Mouse (Mus musculus) C2C12 (cell line): ENCODE measurements around the gene Upp2. TPM values are rescaled to one million over a fixed set of nuclear protein-coding genes. Genes with fewer than 3 reads are reported as not detected.
A peak's percentile ranks its signal among the peaks of the same experiment; 100 is the strongest.

Experiments
- H3K27me3 ChIP-seq: one replicate; pipeline ENCODE4 v1.6.1; 2011; ENCODE audit not compliant: control insufficient read depth, insufficient read depth, insufficient read length
- H3K36me3 ChIP-seq: one replicate; pipeline ENCODE4 v1.6.1; 2011; ENCODE audit not compliant: control insufficient read depth, insufficient read depth
- H3K4me3 ChIP-seq: one replicate; pipeline ENCODE4 v1.5.1; 2011; ENCODE audit warnings: mild to moderate bottlenecking, control low read depth; ENCODE audit not compliant: poor library complexity, insufficient read depth, severe bottlenecking
- H3K79me2 ChIP-seq: one replicate; pipeline ENCODE4 v1.6.1; 2011; ENCODE audit not compliant: control insufficient read depth, insufficient read depth
- H3K79me3 ChIP-seq: one replicate; pipeline ENCODE4 v1.6.1; 2011; ENCODE audit warnings: low read depth, control low read depth
- H3ac ChIP-seq: one replicate; pipeline ENCODE3; 2011; ENCODE audit warnings: low read depth; ENCODE audit not compliant: control insufficient read depth, insufficient read length
- CEBPB ChIP-seq: IDR thresholded peaks from one replicate; pipeline ENCODE4 v1.6.1; 2011; ENCODE audit warnings: low read depth, mild to moderate bottlenecking, control low read depth, moderate library complexity
- CTCF ChIP-seq: IDR thresholded peaks from one replicate; pipeline ENCODE4 v1.5.1; 2011; ENCODE audit not compliant: control insufficient read depth, insufficient read depth, insufficient read length
- FOSL1 ChIP-seq: IDR thresholded peaks from one replicate; pipeline ENCODE4 v1.8.0; 2011; ENCODE audit warnings: mild to moderate bottlenecking, low read length; ENCODE audit not compliant: poor library complexity, insufficient read depth, severe bottlenecking
- MAX ChIP-seq: IDR thresholded peaks from one replicate; pipeline ENCODE4 v1.6.1; 2011; ENCODE audit warnings: mild to moderate bottlenecking, control low read depth
- MYOD1 ChIP-seq: IDR thresholded peaks from one replicate; pipeline ENCODE4 v1.6.1; 2011; ENCODE audit warnings: low read depth; ENCODE audit not compliant: control insufficient read depth, insufficient read length
- MYOG ChIP-seq: IDR thresholded peaks from one replicate; pipeline ENCODE4 v1.6.1; 2011; ENCODE audit not compliant: control insufficient read depth, insufficient read length; ENCODE audit errors: extremely low read depth
- USF1 ChIP-seq: IDR thresholded peaks from one replicate; pipeline ENCODE4 v1.6.1; 2011; ENCODE audit warnings: low read depth, mild to moderate bottlenecking, control low read depth, moderate library complexity
- polyA plus RNA-seq: library from polyadenylated mRNA; unstranded; fragments of >200 nt; fragmentation: generic; extraction: Trizol; gene quantifications from one replicate; pipeline ENCODE4 v1.2.1, GENCODE M21; 2012; ENCODE audit warnings: missing spikeins

Gene Upp2
- polyA plus RNA-seq, 1 experiment = 7.3 TPM

- TF ChIP-seq CEBPB (peak; percentile 59), FOSL1 (peak; percentile 51), MAX (no peak)
- H3K79me3 ChIP-seq = no peaks in the 10 kb centered on the region
- no peaks in the 10 kb centered on the region for H3K27me3 ChIP-seq
- H3K4me3 ChIP-seq = no peak overlapping the region
- H3ac ChIP-seq = peak overlapping the region; percentile 18
- H3K79me2 ChIP-seq = no peaks in the 10 kb centered on the region
- H3K36me3 ChIP-seq = no peaks in the 10 kb centered on the region
Measured at GRCm38 (mm10) chr2:58589637-58590036, 22.5 kb downstream of the Upp2 start.

GRCm38 (mm10) chr2:58590055-58590454 is 23.0 kb downstream of the Upp2 start:
- Histone ChIP-seq H3K4me3 (no peak overlapping the region), H3K79me2 (no peaks in the 10 kb centered on the region), H3ac (no peak overlapping the region), H3K27me3 (no peaks in the 10 kb centered on the region), H3K79me3 (no peaks in the 10 kb centered on the region), H3K36me3 (no peaks in the 10 kb centered on the region)
- no peak for TF ChIP-seq MYOG
- TF ChIP-seq CTCF = no peak
- no peak for TF ChIP-seq MYOD1

- Histone ChIP-seq H3ac (no peak overlapping the region), H3K27me3 (no peaks in the 10 kb centered on the region), H3K4me3 (no peak overlapping the region), H3K79me2 (no peaks in the 10 kb centered on the region), H3K36me3 (no peaks in the 10 kb centered on the region), H3K79me3 (no peaks in the 10 kb centered on the region)
- TF ChIP-seq FOSL1 = no peak
- no peak for TF ChIP-seq USF1
- no peak for TF ChIP-seq MYOG
- TF ChIP-seq MYOD1 = no peak
- no peak for TF ChIP-seq CEBPB
Measured at GRCm38 (mm10) chr2:58595350-58595749, 28.3 kb downstream of the Upp2 start.

- TF ChIP-seq MYOG = no peak
- no peak for TF ChIP-seq CEBPB
- TF ChIP-seq MYOD1 = no peak
- TF ChIP-seq MAX = no peak
- no peak for TF ChIP-seq USF1
- TF ChIP-seq CTCF = no peak
- TF ChIP-seq FOSL1 = no peak
- H3K4me3 ChIP-seq = no peak overlapping the region
Measured at GRCm38 (mm10) chr2:58596774-58597342, 29.8 kb downstream of the Upp2 start.

GRCm38 (mm10) chr2:58597556-58597955 is 30.5 kb downstream of the Upp2 start:
- H3K36me3 ChIP-seq = no peaks in the 10 kb centered on the region
- no peak overlapping the region for H3K4me3 ChIP-seq
- H3K79me2 ChIP-seq = no peaks in the 10 kb centered on the region
- H3K79me3 ChIP-seq = no peaks in the 10 kb centered on the region
- TF ChIP-seq CTCF (no peak), FOSL1 (no peak), USF1 (no peak), MYOG (no peak), CEBPB (no peak), MYOD1 (no peak), MAX (no peak)
- no peaks in the 10 kb centered on the region for H3K27me3 ChIP-seq
- no peak overlapping the region for H3ac ChIP-seq

More at GRCm38 (mm10) chr2:58596774-58597342, 29.8 kb downstream of the Upp2 start:
- H3K36me3 ChIP-seq = no peaks in the 10 kb centered on the region
- H3K79me2 ChIP-seq = no peaks in the 10 kb centered on the region
- H3K27me3 ChIP-seq = no peaks in the 10 kb centered on the region
- no peak overlapping the region for H3ac ChIP-seq
- H3K79me3 ChIP-seq = no peaks in the 10 kb centered on the region

GRCm38 (mm10) chr2:58599639-58600038 is 32.5 kb downstream of the Upp2 start:
- H3ac ChIP-seq = no peak overlapping the region
- no peaks in the 10 kb centered on the region for H3K36me3 ChIP-seq
- no peaks in the 10 kb centered on the region for H3K27me3 ChIP-seq
- H3K4me3 ChIP-seq = no peak overlapping the region
- no peaks in the 10 kb centered on the region for H3K79me2 ChIP-seq
- TF ChIP-seq MYOD1 = no peak
- TF ChIP-seq MAX = no peak
- no peak for TF ChIP-seq MYOG
- TF ChIP-seq CEBPB = no peak
- TF ChIP-seq FOSL1 = no peak
- TF ChIP-seq CTCF = no peak
- no peak for TF ChIP-seq USF1
- H3K79me3 ChIP-seq = no peaks in the 10 kb centered on the region
